Mouse (Mus musculus) intestine, embryonic 15.5 days (tissue): ENCODE measurements at regions not wholly inside any gene's neighbourhood (a gene's known extent, or its start where the extent isn't known, plus 50 kb on each side); places are given as distances from the start of the nearest gene placed in this dataset.

Experiments
- microRNA counts: library from miRNA; unstranded; fragments of <30 nt; microRNA quantifications from one replicate; lab custom pipeline; 2016

MicroRNA genes in the stretch of these regions (microRNA counts, 519-probe panel; counts per million panel counts)
- 2,359 counts per million, percentile 61 among the panel's probes with 10 or more counts for microRNA mmu-miR-467h+mmu-miR-669d+mmu-miR-669l (lab: Ali Mortazavi, UCI)
